Mouse (Mus musculus) layer of hippocampus, postnatal 25 days (tissue): ENCODE results near the gene Rnps1. TPM values are rescaled to one million over a fixed set of nuclear protein-coding genes. Genes with fewer than 3 reads are reported as not detected.

Experiments
- DNase-seq, 2 experiments: peaks; one replicate each; pipeline ENCODE4 v3.0.0; 2022; ENCODE audit warnings: mixed read lengths in 2 of 2, low spot score in 1 of 2; ENCODE audit errors: extremely low spot score in 1 of 2
- total RNA-seq, 2 experiments: library from RNA; stranded (reverse); gene quantifications; 2 replicates each; pipeline ENCODE4 v1.2.3; 2021

The Rnps1 gene
- total RNA-seq, 2 experiments from 2014 or later, result 117 to 120 TPM

DNA sequence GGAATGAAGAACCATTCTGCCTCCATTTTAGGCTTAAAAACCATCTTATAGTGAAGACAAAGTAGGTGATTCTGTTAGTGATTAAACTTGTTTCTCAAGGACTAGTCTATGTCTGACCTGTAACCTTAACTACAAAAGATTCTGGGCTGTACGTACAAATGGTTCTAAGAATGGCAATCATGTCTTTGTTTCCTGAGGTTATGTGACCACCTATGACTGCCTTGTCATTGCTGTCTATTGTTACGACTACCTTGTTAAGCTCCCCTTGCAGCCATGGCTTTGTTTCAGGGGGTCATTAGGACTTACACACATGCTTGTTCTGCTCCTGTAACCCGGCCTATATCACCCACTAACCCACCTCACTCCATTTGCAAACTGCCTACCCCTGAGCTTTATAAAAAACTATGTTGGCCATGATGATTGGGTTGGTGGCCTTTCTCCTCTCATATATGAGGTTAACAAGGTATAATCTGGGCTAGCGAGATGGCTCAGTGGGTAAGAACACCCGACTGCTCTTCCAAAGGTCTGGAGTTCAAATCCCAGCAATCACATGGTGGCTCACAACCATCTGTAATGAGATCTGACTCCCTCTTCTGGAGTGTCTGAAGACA is 54.4 kb downstream of the Rnps1 start:
- no peak for DNase-seq

DNA sequence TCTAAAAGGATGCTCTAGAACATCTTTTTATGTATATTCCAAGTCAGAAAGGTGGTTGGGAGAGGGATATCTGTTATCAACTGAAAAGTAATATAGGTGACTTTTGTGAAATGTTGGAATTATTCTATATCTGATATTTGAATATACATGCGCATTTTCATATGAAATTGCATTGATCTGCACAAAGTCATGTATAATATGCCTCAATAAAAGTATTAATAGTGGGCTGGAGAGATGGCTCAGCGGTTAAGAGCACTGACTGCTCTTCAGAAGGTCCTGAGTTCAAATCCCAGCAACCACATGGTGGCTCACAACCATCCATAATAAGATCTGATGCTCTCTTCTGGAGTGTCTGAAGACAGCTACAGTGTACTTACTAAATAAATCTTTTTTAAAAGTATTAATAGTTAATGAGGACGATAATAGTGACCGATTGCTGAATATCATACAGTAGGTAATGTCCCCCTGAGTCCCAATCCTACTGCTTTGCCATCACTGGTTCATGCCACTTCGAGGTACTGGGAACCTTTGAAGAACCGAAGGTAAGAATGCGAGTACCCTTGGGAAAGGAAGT is 55.1 kb downstream of the Rnps1 start:
- DNase-seq, result no peak

DNA sequence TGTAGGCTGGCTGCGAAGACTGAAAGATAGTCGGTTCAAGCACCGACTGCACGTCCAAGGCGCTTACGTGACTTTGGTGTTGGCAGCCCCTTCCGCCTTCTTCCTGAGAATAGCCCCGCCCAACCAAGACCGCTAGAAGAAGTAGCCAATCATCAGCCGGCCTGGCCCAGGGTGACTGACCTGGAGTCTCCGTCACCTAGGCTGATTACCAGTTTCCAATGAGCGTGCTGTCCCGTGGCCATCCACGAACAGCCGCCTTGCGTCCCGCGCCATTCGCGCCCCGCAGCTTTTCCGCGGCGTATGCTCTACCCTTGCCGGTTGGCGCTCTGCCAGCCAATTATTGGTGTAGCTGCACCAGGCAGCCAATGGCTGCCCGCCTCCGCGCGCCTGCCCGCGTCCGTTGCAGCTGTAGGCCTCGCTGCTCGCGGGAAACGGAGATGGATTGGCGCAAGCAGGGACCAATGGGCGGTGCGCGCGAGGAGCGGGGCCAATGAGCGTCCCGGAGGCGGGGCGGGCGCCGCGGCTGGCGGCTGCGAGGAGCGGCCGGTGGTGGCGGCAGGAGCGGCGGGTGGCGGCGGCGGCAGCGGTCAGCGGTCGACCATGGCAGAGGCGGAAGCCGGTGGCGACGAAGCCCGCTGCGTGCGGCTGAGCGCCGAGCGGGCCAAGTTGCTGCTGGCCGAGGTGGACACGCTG is 55.7 kb downstream of the Rnps1 start, which contains the start of the genes E4f1 and Pgp:
E4f1 (minus strand) TSS at position 404 of the 693 bp plus-strand sequence.
Pgp (plus strand) TSS at position 483 of the 693 bp plus-strand sequence.
- DNase-seq, result peak; percentile 99

DNA sequence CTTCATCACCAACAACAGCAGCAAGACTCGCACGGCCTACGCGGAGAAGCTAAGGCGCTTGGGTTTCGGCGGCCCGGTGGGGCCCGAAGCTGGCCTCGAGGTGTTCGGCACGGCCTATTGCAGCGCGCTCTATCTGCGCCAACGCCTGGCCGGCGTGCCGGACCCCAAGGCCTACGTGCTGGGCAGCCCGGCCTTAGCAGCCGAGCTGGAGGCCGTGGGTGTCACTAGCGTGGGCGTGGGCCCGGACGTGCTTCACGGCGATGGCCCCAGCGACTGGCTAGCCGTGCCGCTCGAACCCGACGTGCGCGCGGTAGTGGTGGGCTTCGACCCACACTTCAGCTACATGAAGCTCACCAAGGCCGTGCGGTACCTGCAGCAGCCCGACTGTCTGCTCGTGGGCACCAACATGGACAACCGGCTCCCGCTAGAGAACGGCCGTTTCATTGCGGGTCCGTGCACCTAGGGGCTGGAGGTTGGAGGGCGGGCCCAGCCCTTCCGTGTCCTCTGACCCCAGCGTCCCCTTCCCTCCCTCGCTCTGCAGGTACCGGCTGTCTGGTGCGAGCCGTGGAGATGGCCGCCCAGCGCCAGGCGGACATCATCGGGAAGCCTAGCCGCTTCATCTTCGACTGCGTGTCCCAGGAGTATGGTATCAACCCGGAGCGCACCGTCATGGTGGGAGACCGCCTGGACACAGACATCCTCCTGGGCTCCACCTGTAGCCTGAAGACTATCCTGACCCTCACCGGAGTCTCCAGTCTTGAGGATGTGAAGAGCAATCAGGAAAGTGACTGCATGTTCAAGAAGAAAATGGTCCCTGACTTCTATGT is 56.5 kb downstream of the Rnps1 start:
- peak in 1 of 2 experiments; percentile 18 for DNase-seq

DNA sequence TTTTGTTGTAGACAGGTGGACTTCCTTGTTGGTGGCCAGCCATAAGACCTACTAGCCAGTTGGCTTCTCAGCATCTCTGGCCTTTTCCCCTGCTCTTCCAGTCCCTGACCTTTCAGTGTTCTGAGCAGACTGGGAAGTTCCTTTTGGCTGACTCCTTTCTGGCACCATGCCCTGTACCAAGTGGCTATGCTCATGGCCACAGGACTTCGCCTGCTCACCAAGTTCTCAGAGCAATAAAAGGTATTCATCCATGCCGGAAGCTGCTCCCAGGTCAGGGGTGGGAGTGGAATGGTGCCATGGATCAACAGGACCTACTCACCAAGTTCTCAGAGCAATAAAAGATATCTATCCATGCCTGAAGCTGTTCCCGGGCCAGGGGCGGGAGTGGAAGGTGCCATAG is 58.1 kb downstream of the Rnps1 start:
- no peak for DNase-seq

DNA sequence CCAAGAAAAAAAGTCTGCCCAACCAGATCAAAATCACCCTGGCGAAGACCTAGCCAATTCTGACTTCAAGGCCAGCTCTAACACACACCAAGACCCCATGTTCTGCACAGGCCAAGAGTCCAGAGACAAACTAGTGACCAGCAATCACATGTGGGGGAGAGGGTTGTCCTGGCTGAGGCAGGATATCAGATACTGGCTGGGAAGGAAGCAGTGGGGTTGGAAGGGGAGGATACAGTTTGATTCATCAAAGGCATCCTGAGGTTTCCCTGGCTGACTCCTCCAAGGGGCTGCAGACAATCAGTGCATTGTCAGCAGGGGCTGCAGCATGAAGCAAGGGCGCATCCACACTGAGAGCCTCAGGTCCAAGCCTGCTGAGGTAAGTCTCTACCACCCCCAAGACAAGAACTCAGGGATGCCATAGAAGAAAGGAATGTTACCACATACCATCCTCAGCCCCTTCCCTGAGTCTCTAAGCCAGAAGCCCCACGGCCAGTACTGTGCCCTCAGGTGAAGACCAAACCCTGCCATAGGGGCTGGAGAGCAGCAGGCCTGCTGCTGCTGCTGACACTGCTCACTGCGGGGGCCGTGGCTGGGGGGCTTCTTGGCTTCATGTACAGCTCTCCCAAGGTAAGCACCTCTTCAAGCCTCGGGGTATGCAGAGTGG is 59.4 kb downstream of the Rnps1 start, which contains the start of gene Bricd5:
Bricd5 (plus strand) TSS at position 273 of the 664 bp plus-strand sequence.
- no peak for DNase-seq

DNA sequence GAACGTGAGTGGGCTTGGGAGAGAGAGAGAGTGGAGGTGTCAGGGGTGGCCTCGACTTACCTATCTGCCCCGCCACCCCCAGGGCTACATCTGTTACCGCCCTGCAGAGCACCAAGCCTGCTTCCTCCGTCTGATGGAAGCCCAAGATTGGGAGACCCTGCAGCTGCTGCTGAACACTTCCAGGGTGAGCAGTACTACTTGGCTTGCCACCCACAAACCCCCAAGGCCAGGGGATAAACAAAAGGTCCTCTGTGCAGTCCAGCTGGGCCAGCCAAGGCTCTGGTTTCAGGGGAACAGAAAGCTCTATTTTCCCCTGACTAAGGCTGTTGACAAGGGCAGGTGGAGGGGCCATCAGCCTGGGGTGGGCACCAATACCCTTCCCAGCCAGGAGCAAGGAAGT is 60.2 kb downstream of the Rnps1 start:
- no peak for DNase-seq

Other genes starting within 250 kb of the Rnps1 start
- gene Atp6v0c, start 244.9 kb upstream of the Rnps1 start, total RNA-seq, result 1,000 to 10,000 TPM; 1,231 to 1,342 TPM
- gene Tbc1d24, start 209.0 kb upstream of the Rnps1 start, total RNA-seq, result 10 to 100 TPM; 60.1 to 64.2 TPM
- 10 to 100 TPM; 10.8 to 11.0 TPM for gene Ntn3, start 205.0 kb upstream of the Rnps1 start, total RNA-seq
- gene Tedc2, start 193.7 kb upstream of the Rnps1 start, total RNA-seq, result 10 to 100 TPM in 1 of 2 experiments, 1 to 10 TPM in 1; 8.4 to 10.0 TPM
- gene Ccnf, start 163.1 kb upstream of the Rnps1 start, total RNA-seq, result 1 to 10 TPM; 4.1 to 6.6 TPM
- 1 to 10 TPM in 1 of 2 experiments, under 1 TPM in 1; 0.47 to 1.2 TPM for gene Abca17, start 63.5 kb upstream of the Rnps1 start, total RNA-seq
- gene Abca3, start 62.6 kb upstream of the Rnps1 start, total RNA-seq, result 10 to 100 TPM; 70.7 to 75.2 TPM
- 10 to 100 TPM; 23.3 to 26.9 TPM for gene Eci1, start 12.1 kb downstream of the Rnps1 start, total RNA-seq
- 1 to 10 TPM; 6.0 to 7.8 TPM for gene Dnase1l2, start 28.5 kb downstream of the Rnps1 start, total RNA-seq
- 10 to 100 TPM; 25.4 to 36.0 TPM for gene E4f1, start 55.7 kb downstream of the Rnps1 start, total RNA-seq
- gene Pgp, start 55.8 kb downstream of the Rnps1 start, total RNA-seq, result 10 to 100 TPM; 61.5 to 74.6 TPM
- 1 to 10 TPM; 1.6 to 3.5 TPM for gene Bricd5, start 59.3 kb downstream of the Rnps1 start, total RNA-seq
- 10 to 100 TPM; 38.1 to 40.1 TPM for gene Mlst8, start 64.5 kb downstream of the Rnps1 start, total RNA-seq
- gene Caskin1, start 74.0 kb downstream of the Rnps1 start, total RNA-seq, result 100 to 1,000 TPM; 143 to 165 TPM
- 10 to 100 TPM; 69.9 to 88.9 TPM for gene Traf7, start 113.4 kb downstream of the Rnps1 start, total RNA-seq
- gene Rab26, start 119.6 kb downstream of the Rnps1 start, total RNA-seq, result 10 to 100 TPM; 65.1 to 72.1 TPM
- 10 to 100 TPM; 68.9 to 89.9 TPM for gene Pkd1, start 135.3 kb downstream of the Rnps1 start, total RNA-seq
- gene Tsc2, start 218.1 kb downstream of the Rnps1 start, total RNA-seq, result 100 to 1,000 TPM; 150 to 186 TPM
- gene Nthl1, start 218.1 kb downstream of the Rnps1 start, total RNA-seq, result 1 to 10 TPM; 3.3 to 4.7 TPM
- gene Slc9a3r2, start 235.8 kb downstream of the Rnps1 start, total RNA-seq, result 10 to 100 TPM; 45.1 to 50.0 TPM
- 1 to 10 TPM; 2.1 to 2.9 TPM for gene Npw, start 243.9 kb downstream of the Rnps1 start, total RNA-seq